Comparison of ENCODE assay signal across 24 mouse cellular contexts in genomic region chr14:117674482-117674881, GRCm38 (mm10).
A peak's percentile ranks its signal among the peaks of the same experiment; 100 is the strongest.
DNase-seq lines count a peak whose midpoint lies in the region; ATAC-seq and TF ChIP-seq lines count a peak whose summit lies in the region.
"Had no signal": no experiment of that assay in that cellular context is flagged by ENCODE, and none has a peak within 500 bp of the region (broad histone marks: within the 10 kb centered on the region; RNA-seq: fewer than 3 reads in every experiment).

No protein-coding gene starts in this region.

- H3K9ac ChIP-seq in intestine, embryonic 15.5 days, result no peak overlapping the region
- no peak overlapping the region for H3K9ac ChIP-seq in intestine, postnatal 0 days (ENCODE audit: low read depth, low read length)
- H3K9ac ChIP-seq in kidney, embryonic 16.5 days (replicated peaks; ENCODE audit: low read length), result no peak overlapping the region
- H3K9ac ChIP-seq in liver, embryonic 14.5 days (replicated peaks), result no peak overlapping the region
- H3K9ac ChIP-seq: heart, embryonic 12.5 days; midbrain, embryonic 15.5 days; neural tube, embryonic 12.5 days; stomach, embryonic 15.5 days had no signal

- H3K27ac ChIP-seq in intestine, embryonic 15.5 days, result no peak overlapping the region
- H3K27ac ChIP-seq in intestine, postnatal 0 days (ENCODE audit: low read depth, low read length), result no peak overlapping the region
- no peak overlapping the region for H3K27ac ChIP-seq in kidney, embryonic 16.5 days (ENCODE audit: low read length)
- no peak overlapping the region for H3K27ac ChIP-seq in liver, embryonic 14.5 days
- H3K27ac ChIP-seq: hindbrain, embryonic 10.5 days; kidney, postnatal 0 days; left cerebral cortex, adult 2 months; macrophage; midbrain, embryonic 15.5 days; neural tube, embryonic 12.5 days; stomach, embryonic 15.5 days had no signal

- TF ChIP-seq CTCF in intestine, postnatal 0 days (IDR thresholded peaks at IDR 0.05; ENCODE audit: low read depth), result no peak
- no peak for TF ChIP-seq CTCF in Patski (IDR thresholded peaks at IDR 0.05)
- TF ChIP-seq CTCF in liver, embryonic 14.5 days (IDR thresholded peaks at IDR 0.05; ENCODE audit: low read depth), result no peak

- in situ Hi-C loops in Patski (cut with MboI; ENCODE audit: low pct_unique_long_range_greater_than_20kb), result loop anchor here (25.0 kb wide), 1 partner anchor 737 kb away; the partner anchor contains the start of gene Gpc6

- peak; percentile 53 for ATAC-seq in intestine, embryonic 15.5 days
- no peak for ATAC-seq in intestine, postnatal 0 days
- peak; percentile 85 for ATAC-seq in Patski
- ATAC-seq in kidney, embryonic 16.5 days (ENCODE audit: low FRiP score, low TSS enrichment), result peak; percentile 85
- peak; percentile 43; the same call in 1 of the 2 replicates for ATAC-seq in liver, embryonic 14.5 days (ENCODE audit: insufficient read depth)
- ATAC-seq: forebrain, embryonic 16.5 days; hindbrain, embryonic 16.5 days; midbrain, embryonic 15.5 days had no signal

- CTCF ChIA-PET in Patski (lab: Charles Lee), result no interaction called here

- no peaks in the 10 kb centered on the region for H3K9me3 ChIP-seq in intestine, embryonic 15.5 days
- H3K9me3 ChIP-seq in intestine, postnatal 0 days (ENCODE audit: control insufficient read depth), result no peaks in the 10 kb centered on the region
- no peaks in the 10 kb centered on the region for H3K9me3 ChIP-seq in kidney, embryonic 16.5 days (ENCODE audit: low read length)
- no peaks in the 10 kb centered on the region for H3K9me3 ChIP-seq in liver, embryonic 14.5 days (ENCODE audit: control insufficient read depth, low read length)
- H3K9me3 ChIP-seq: heart, embryonic 12.5 days; hindbrain, embryonic 10.5 days; midbrain, embryonic 15.5 days; neural tube, embryonic 12.5 days; stomach, embryonic 15.5 days had no signal

- H3K4me3 ChIP-seq in intestine, embryonic 15.5 days (replicated peaks), result no peak overlapping the region
- no peak overlapping the region for H3K4me3 ChIP-seq in intestine, postnatal 0 days (ENCODE audit: low read depth, low read length)
- no peak overlapping the region for H3K4me3 ChIP-seq in kidney, embryonic 16.5 days (ENCODE audit: low read length)
- no peak overlapping the region for H3K4me3 ChIP-seq in liver, embryonic 14.5 days (ENCODE audit: insufficient read depth in 1 of 2, low read depth in 2 of 2, low read length in 2 of 2)
- H3K4me3 ChIP-seq: heart, embryonic 12.5 days; hindbrain, embryonic 10.5 days; left cerebral cortex, adult 2 months; midbrain, embryonic 15.5 days; neural tube, embryonic 12.5 days; stomach, embryonic 15.5 days had no signal

- peak; percentile 42 for DNase-seq in Patski (ENCODE audit: low read depth, low spot score)
- peak; percentile 16 to 29 (median 24) for DNase-seq in liver, embryonic 14.5 days (ENCODE audit: low read depth in 3 of 3, low spot score in 3 of 3)
- no peak for DNase-seq in right cerebral cortex, postnatal 4 days
- no peak for DNase-seq in heart, adult 11 months
- DNase-seq in gastrocnemius, postnatal 25 days, result no peak
- DNase-seq: adrenal gland, postnatal 14 days; cerebellum, adult 8-10 months; gastrocnemius, postnatal 10 days; heart, adult 18-20 months; heart, postnatal 10 days; thymus, adult 2 months had no signal

- POLR2A ChIA-PET in Patski (lab: Charles Lee), result no interaction called here

- H3K4me1 ChIP-seq in intestine, embryonic 15.5 days (replicated peaks), result no peaks in the 10 kb centered on the region
- H3K4me1 ChIP-seq in intestine, postnatal 0 days (replicated peaks; ENCODE audit: control insufficient read depth, insufficient read depth, low read length), result no peaks in the 10 kb centered on the region
- H3K4me1 ChIP-seq in kidney, embryonic 16.5 days (ENCODE audit: insufficient read depth, low read length), result peaks cover 6% of the 10 kb centered on the region
- H3K4me1 ChIP-seq in liver, embryonic 14.5 days (replicated peaks; ENCODE audit: control insufficient read depth in 2 of 2, insufficient read depth in 2 of 2, low read length in 1 of 2), result no peaks in the 10 kb centered on the region
- H3K4me1 ChIP-seq: heart, embryonic 12.5 days; hindbrain, embryonic 10.5 days; midbrain, embryonic 15.5 days; neural tube, embryonic 12.5 days; stomach, embryonic 15.5 days had no signal

- WGBS in intestine, embryonic 15.5 days, result 37% methylated on average over 3 of the region's 3 CpGs
- 30% methylated on average over 3 of the region's 3 CpGs for WGBS in intestine, postnatal 0 days
- WGBS in kidney, embryonic 16.5 days, result 50% methylated on average over 3 of the region's 3 CpGs
- WGBS in liver, embryonic 14.5 days (ENCODE audit: insufficient replicate concordance), result 57% methylated on average over 3 of the region's 3 CpGs

- no peaks in the 10 kb centered on the region for H3K27me3 ChIP-seq in intestine, embryonic 15.5 days (replicated peaks)
- no peaks in the 10 kb centered on the region for H3K27me3 ChIP-seq in intestine, postnatal 0 days (replicated peaks; ENCODE audit: control insufficient read depth, insufficient read depth, low read length)
- H3K27me3 ChIP-seq in Patski, result no peaks in the 10 kb centered on the region
- no peaks in the 10 kb centered on the region for H3K27me3 ChIP-seq in kidney, embryonic 16.5 days (ENCODE audit: insufficient read depth, low read length)
- no peaks in the 10 kb centered on the region for H3K27me3 ChIP-seq in liver, embryonic 14.5 days (ENCODE audit: control insufficient read depth, insufficient read depth, low read length)
- H3K27me3 ChIP-seq: heart, embryonic 12.5 days; midbrain, embryonic 15.5 days; neural tube, embryonic 12.5 days; stomach, embryonic 15.5 days had no signal

- no peaks in the 10 kb centered on the region for H3K36me3 ChIP-seq in intestine, embryonic 15.5 days
- no peaks in the 10 kb centered on the region for H3K36me3 ChIP-seq in intestine, postnatal 0 days (ENCODE audit: control insufficient read depth, insufficient read depth)
- no peaks in the 10 kb centered on the region for H3K36me3 ChIP-seq in kidney, embryonic 16.5 days (ENCODE audit: insufficient read depth, low read length)
- no peaks in the 10 kb centered on the region for H3K36me3 ChIP-seq in liver, embryonic 14.5 days (replicated peaks; ENCODE audit: control insufficient read depth, insufficient read depth, low read depth)
- H3K36me3 ChIP-seq: heart, embryonic 12.5 days; hindbrain, embryonic 10.5 days; midbrain, embryonic 15.5 days; neural tube, embryonic 12.5 days; stomach, embryonic 15.5 days had no signal

- TF ChIP-seq EP300 in liver, embryonic 14.5 days (IDR thresholded peaks at IDR 0.05; ENCODE audit: low read depth), result no peak

- H3K4me2 ChIP-seq in intestine, embryonic 15.5 days (replicated peaks), result no peak overlapping the region
- no peak overlapping the region for H3K4me2 ChIP-seq in intestine, postnatal 0 days (replicated peaks; ENCODE audit: low read depth)
- H3K4me2 ChIP-seq in kidney, embryonic 16.5 days (replicated peaks; ENCODE audit: low read depth, low read length), result no peak overlapping the region
- no peak overlapping the region for H3K4me2 ChIP-seq in liver, embryonic 14.5 days (ENCODE audit: low read depth)
- H3K4me2 ChIP-seq: heart, embryonic 12.5 days; midbrain, embryonic 15.5 days; neural tube, embryonic 12.5 days; stomach, embryonic 15.5 days had no signal

Comparison
In these comparisons a context has a peak if more than half of its experiments do, and no peak if none do; other contexts are left out.
1. DNase-seq: peak in Patski (single experiment) and liver, embryonic 14.5 days (3 of 3); none in right cerebral cortex, postnatal 4 days (single experiment), heart, adult 11 months (single experiment) and gastrocnemius, postnatal 25 days (single experiment).